ENCODE assay signal across 24 mouse cellular contexts in the genomic region with DNA sequence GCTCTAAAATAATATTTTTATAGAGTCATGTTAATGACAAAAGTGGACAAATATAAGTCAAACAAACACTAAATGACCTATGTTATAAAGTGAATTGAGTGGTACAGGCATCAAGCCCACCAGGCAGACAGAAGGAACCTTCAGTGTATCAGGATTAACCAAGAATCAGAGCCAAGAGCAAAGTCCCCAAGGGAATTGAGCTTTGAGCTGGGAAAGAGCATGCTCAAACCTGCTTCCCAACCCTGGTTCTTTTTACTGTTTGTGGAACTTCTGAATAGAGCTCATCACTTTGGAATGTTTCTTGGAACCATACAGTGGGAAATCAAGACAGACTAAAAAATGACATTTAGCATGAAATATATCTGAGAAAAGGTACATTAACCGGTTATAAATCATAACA. TPM values are rescaled to one million over a fixed set of nuclear protein-coding genes. Genes with fewer than 3 reads are reported as not detected.
DNase-seq lines count a peak whose midpoint lies in the region; TF ChIP-seq lines count a peak whose summit lies in the region.
"Had no signal": no experiment of that assay in that cellular context is flagged by ENCODE, and none has a peak within 500 bp of the region (broad histone marks: within the 10 kb centered on the region; RNA-seq: fewer than 3 reads in every experiment).

No protein-coding gene starts in this region.

- intact Hi-C loops in heart, postnatal 25 days (cut with DNase I), result loop anchor here (10.0 kb wide), 1 partner anchor 140 kb away; a partner anchor contains a TSS
- intact Hi-C loops in left cerebral cortex, postnatal 4 days (cut with DNase I), result no loop called here
- intact Hi-C loops in heart, postnatal 36 days (cut with DNase I), result no loop called here

- TF ChIP-seq POLR2A in cerebellum, adult 2 months (IDR thresholded peaks at IDR 0.05; ENCODE audit: borderline replicate concordance, insufficient read depth, low read length), result no peak

- no peak overlapping the region for H3K4me3 ChIP-seq in cerebellum, adult 2 months (replicated peaks; ENCODE audit: insufficient read depth, low read depth, low read length)
- H3K4me3 ChIP-seq: forebrain, embryonic 10.5 days; heart, adult 2 months; hindbrain, embryonic 15.5 days; intestine, embryonic 15.5 days; layer of hippocampus, adult 2 months; limb, embryonic 15.5 days; midbrain, embryonic 15.5 days; myocyte; neural tube, embryonic 13.5 days had no signal

- no peak overlapping the region for H3K27ac ChIP-seq in cerebellum, adult 2 months (ENCODE audit: insufficient read depth, low read length)
- H3K27ac ChIP-seq: forebrain, embryonic 10.5 days; heart, adult 2 months; hindbrain, embryonic 15.5 days; intestine, embryonic 15.5 days; layer of hippocampus, adult 2 months; limb, embryonic 15.5 days; midbrain, embryonic 15.5 days; neural tube, embryonic 13.5 days had no signal

- DNase-seq in cerebellum, postnatal 10 days, result peak; percentile 42 to 47
- DNase-seq in cerebellum, adult 2 months, result no peak
- peak; percentile 89 for DNase-seq in heart, adult 11 months
- no peak for DNase-seq in heart, postnatal 25 days (ENCODE audit: low spot score)
- DNase-seq in left cerebral cortex, postnatal 4 days, result peak; percentile 10
- DNase-seq in left cerebral cortex, adult 11 months (ENCODE audit: low spot score), result no peak
- DNase-seq in heart, postnatal 36 days, result peak; percentile 17 to 33
- DNase-seq in left cerebral cortex, adult 18-20 months (ENCODE audit: low spot score in 2 of 2), result no peak
- DNase-seq: cerebellum, adult 18-20 months; kidney, adult 8-10 months; kidney, postnatal 25 days; lung, postnatal 4 days; retina, postnatal 1 day; thymus, adult 18-20 months; thymus, postnatal 36 days had no signal

- TF ChIP-seq CTCF in cerebellum, adult 2 months (IDR thresholded peaks at IDR 0.05; ENCODE audit: borderline replicate concordance, insufficient read depth, low read depth, low read length), result no peak

- no peaks in the 10 kb centered on the region for H3K27me3 ChIP-seq in cerebellum, adult 2 months (ENCODE audit: control insufficient read depth, insufficient read depth, low read length)
- H3K27me3 ChIP-seq: hindbrain, embryonic 15.5 days; intestine, embryonic 15.5 days; limb, embryonic 15.5 days; midbrain, embryonic 15.5 days; neural tube, embryonic 13.5 days had no signal

- no peaks in the 10 kb centered on the region for H3K4me1 ChIP-seq in cerebellum, adult 2 months (ENCODE audit: control insufficient read depth, insufficient read depth, low read length)
- H3K4me1 ChIP-seq: forebrain, embryonic 10.5 days; hindbrain, embryonic 15.5 days; intestine, embryonic 15.5 days; limb, embryonic 15.5 days; midbrain, embryonic 15.5 days; neural tube, embryonic 13.5 days had no signal

- 100% methylated on average over 1 of the region's 1 CpGs for WGBS in cerebellum, adult 2 months

RNA-seq across cellular contexts. Expression of a gene that starts 3.4 kb away (rescaled TPM):
- 4.0 and 5.4 TPM in 2 replicates for polyA plus RNA-seq in cerebellum, adult 2 months (2012; rRNA removed)
- 1 to 10 TPM; 1.8 TPM for total RNA-seq in heart, postnatal 25 days (2021)
- 1 to 10 TPM in 1 of 2 experiments, under 1 TPM in 1; 0.94 to 1.3 TPM for total RNA-seq in left cerebral cortex, postnatal 4 days (2021)
- 1 to 10 TPM; 1.7 to 2.2 TPM for total RNA-seq in heart, postnatal 36 days (2021)
- total RNA-seq in left cerebral cortex, adult 18-20 months (2021), result 1 to 10 TPM; 4.5 to 5.5 TPM
- polyA plus RNA-seq: myocyte had no signal

Comparison
In these comparisons a context has a peak if more than half of its experiments do, and no peak if none do; other contexts are left out.
1. DNase-seq: peak in cerebellum, postnatal 10 days (2 of 2), heart, adult 11 months (single experiment), left cerebral cortex, postnatal 4 days (single experiment) and heart, postnatal 36 days (2 of 2); none in cerebellum, adult 2 months (0 of 2), heart, postnatal 25 days (single experiment), left cerebral cortex, adult 11 months (single experiment) and left cerebral cortex, adult 18-20 months (0 of 2).